Mouse (Mus musculus) lung, postnatal 36 days (tissue): ENCODE results near the gene Mrgprb1.
"Not testable (repeated sequence)": the region's sequence is repeated elsewhere in the genome, so short reads cannot be mapped to it uniquely, and the experiment has no call there.

Experiments used
- DNase-seq: peaks from one replicate; pipeline ENCODE4 v3.0.0; 2022; ENCODE audit warnings: mixed read lengths

The Mrgprb1 gene

GRCm38 (mm10) chr7:48456242-48456641, at the start of gene Mrgprb1:
Gene Mrgprb1, minus strand, starts transcription at chr7:48456342.
- no peak for DNase-seq

GRCm38 (mm10) chr7:48499221-48499620, 43.1 kb upstream of the Mrgprb1 start, which contains the start of gene Mrgprx2:
Gene Mrgprx2, minus strand, starts transcription at chr7:48499321.
- no peak for DNase-seq

- DNase-seq, result no peak
These were observed 19.6 kb downstream of the Mrgprb1 start for GRCm38 (mm10) chr7:48436581-48436980.

GRCm38 (mm10) chr7:48435936-48436335, 20.2 kb downstream of the Mrgprb1 start:
- DNase-seq, result not testable (repeated sequence)
